Mouse (Mus musculus) ES-E14 (cell line): Measurements from ENCODE around the gene Glo1.

Experiments used
- CHD2 ChIP-seq: IDR thresholded peaks from 2 replicates; pipeline ENCODE4 v1.6.1; 2014; ENCODE audit warnings: mild to moderate bottlenecking, low read depth, low read length, inconsistent platforms
- MAFK ChIP-seq: IDR thresholded peaks from 2 replicates; pipeline ENCODE4 v1.6.1; 2014; ENCODE audit warnings: mild to moderate bottlenecking, low read depth, low read length, inconsistent platforms; ENCODE audit not compliant: insufficient read depth
- ZNF384 ChIP-seq: IDR thresholded peaks from 2 replicates; pipeline ENCODE4 v1.6.1; 2012; ENCODE audit warnings: low read depth, low read length, inconsistent platforms

DNA sequence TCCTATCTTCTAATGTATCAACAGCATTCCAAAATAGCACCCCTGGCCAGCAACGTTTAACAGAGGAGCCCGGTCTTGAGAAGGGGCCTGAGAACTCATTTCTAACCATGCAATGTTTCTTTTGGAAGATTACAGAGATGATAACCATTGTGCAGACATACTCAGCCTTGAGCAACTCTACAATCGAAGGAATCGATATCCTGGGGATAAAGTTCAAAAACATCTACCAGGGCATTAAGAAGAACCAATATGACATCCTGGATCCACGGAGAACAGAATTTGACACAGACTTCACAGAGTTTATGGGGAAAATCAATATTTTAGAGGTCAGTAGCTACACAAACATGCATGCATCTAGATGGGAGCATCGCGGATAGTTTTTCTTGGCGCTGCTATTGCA, 36.5 kb upstream of the Glo1 start:
- no peak for TF ChIP-seq ZNF384
- no peak for TF ChIP-seq MAFK
- no peak for TF ChIP-seq CHD2
